Mouse (Mus musculus) kidney, adult 2 months (tissue): ENCODE measurements around the gene Csf2rb. TPM values are rescaled to one million over a fixed set of nuclear protein-coding genes. Genes with fewer than 3 reads are reported as not detected.
A peak's percentile ranks its signal among the peaks of the same experiment; 100 is the strongest.

ENCODE experiments used
- DNase-seq: peaks from one replicate; pipeline ENCODE4 v3.0.0; 2021
- H3K27ac ChIP-seq: fragments of 200-500 bp; 2 replicates; pipeline ENCODE4 v1.5.1; 2012; ENCODE audit warnings: low read depth, low read length, control low read depth, inconsistent platforms; ENCODE audit not compliant: insufficient read depth
- H3K27me3 ChIP-seq: fragments of 200-500 bp; replicated peaks from 2 replicates; pipeline ENCODE4 v1.6.1; 2012; ENCODE audit warnings: mild to moderate bottlenecking, moderate library complexity, low read length, inconsistent platforms; ENCODE audit not compliant: control insufficient read depth, insufficient read depth
- H3K36me3 ChIP-seq: fragments of 200-500 bp; 2 replicates; pipeline ENCODE4 v1.6.1; 2012; ENCODE audit warnings: mild to moderate bottlenecking, moderate library complexity, low read length, inconsistent platforms; ENCODE audit not compliant: control insufficient read depth, insufficient read depth
- H3K4me1 ChIP-seq: fragments of 200-500 bp; 2 replicates; pipeline ENCODE4 v1.6.1; 2011; ENCODE audit warnings: low read length; ENCODE audit not compliant: control insufficient read depth, insufficient read depth
- H3K4me3 ChIP-seq: fragments of 200-500 bp; 2 replicates; pipeline ENCODE4 v1.5.1; 2011; ENCODE audit warnings: mild to moderate bottlenecking, low read depth, low read length, control low read depth; ENCODE audit not compliant: insufficient read depth
- CTCF ChIP-seq: fragments of 200-500 bp; conservative IDR thresholded peaks from 2 replicates; pipeline ENCODE4 v1.5.1; 2011; ENCODE audit warnings: low read depth, mild to moderate bottlenecking, control low read depth, low read length, moderate library complexity, mixed read lengths; ENCODE audit not compliant: insufficient read depth, insufficient read length
- POLR2A ChIP-seq: fragments of 200-500 bp; IDR thresholded peaks from one replicate; pipeline ENCODE4 v1.6.1; 2011; ENCODE audit warnings: low read depth, low read length, control low read depth
- WGBS: fragments of 180-500 bp; shearing (Covaris S2); methylation state at CpG from one replicate; pipeline ENCODE4 v1.1.7; 2018; 5-methylcytosine and 5-hydroxymethylcytosine counted together
- polyA plus RNA-seq: library from polyadenylated mRNA; depleted of rRNA; stranded (reverse); fragments of >200 nt; gene quantifications from 2 replicates; pipeline ENCODE4 v1.2.3, GENCODE M21; 2012

Gene Csf2rb
- polyA plus RNA-seq, 1 experiment: 7.3 TPM

- Histone ChIP-seq H3K4me1 (peaks cover 16% of the 10 kb centered on the region; the same call in 1 of the 2 replicates), H3K36me3 (no peaks in the 10 kb centered on the region), H3K27ac (peak overlapping the region; percentile 12; the same call in 1 of the 2 replicates), H3K27me3 (no peaks in the 10 kb centered on the region), H3K4me3 (no peak overlapping the region)
- no peak for TF ChIP-seq POLR2A
- TF ChIP-seq CTCF: no peak
- WGBS: 60% methylated on average over 11 of the region's 11 CpGs
- DNase-seq: peak; percentile 92
Measured at GRCm38 (mm10) chr15:78383450-78384219, 58.1 kb downstream of the Csf2rb start.

GRCm38 (mm10) chr15:78384220-78385116, 58.9 kb downstream of the Csf2rb start:
- DNase-seq: peak; percentile 36
- TF ChIP-seq POLR2A (no peak), CTCF (no peak)
- 56% methylated on average over 7 of the region's 7 CpGs for WGBS
- Histone ChIP-seq H3K27ac (peak overlapping the region; percentile 12; the same call in 1 of the 2 replicates), H3K4me1 (peaks cover 16% of the 10 kb centered on the region; the same call in 1 of the 2 replicates), H3K36me3 (no peaks in the 10 kb centered on the region), H3K4me3 (no peak overlapping the region), H3K27me3 (no peaks in the 10 kb centered on the region)

DNA sequence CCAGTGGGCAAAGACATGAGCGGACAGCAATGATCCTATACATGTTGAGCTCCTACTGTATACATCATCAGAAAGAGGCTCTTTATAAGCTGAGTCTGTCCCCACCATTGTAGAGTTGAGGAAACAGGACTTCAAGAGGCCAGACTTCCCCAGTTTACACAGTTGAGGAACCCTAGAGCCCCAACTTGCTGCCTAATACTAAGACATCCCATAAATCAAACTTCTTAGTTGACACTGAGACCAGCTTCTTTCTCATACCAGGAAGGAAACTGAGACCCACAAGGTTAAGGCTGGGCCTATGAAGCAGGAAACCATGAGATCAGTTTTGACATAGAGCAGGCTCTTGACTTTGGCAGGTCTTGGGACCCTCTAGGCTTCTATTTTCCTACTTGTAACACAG, 60.0 kb downstream of the Csf2rb start:
- Histone ChIP-seq H3K4me1 (peaks cover 16% of the 10 kb centered on the region; the same call in 1 of the 2 replicates), H3K27me3 (no peaks in the 10 kb centered on the region), H3K27ac (no peak overlapping the region), H3K36me3 (no peaks in the 10 kb centered on the region), H3K4me3 (no peak overlapping the region)
- no peak for TF ChIP-seq POLR2A
- no peak for TF ChIP-seq CTCF
- 100% methylated on average over 1 of the region's 1 CpGs for WGBS
- no peak for DNase-seq

GRCm38 (mm10) chr15:78390855-78391254, 65.3 kb downstream of the Csf2rb start:
- TF ChIP-seq POLR2A (no peak), CTCF (no peak)
- Histone ChIP-seq H3K36me3 (no peaks in the 10 kb centered on the region), H3K4me3 (no peak overlapping the region), H3K4me1 (no peaks in the 10 kb centered on the region; the same call in 1 of the 2 replicates), H3K27me3 (no peaks in the 10 kb centered on the region), H3K27ac (no peak overlapping the region)
- no peak for DNase-seq
- WGBS: 82% methylated on average over 3 of the region's 3 CpGs

DNA sequence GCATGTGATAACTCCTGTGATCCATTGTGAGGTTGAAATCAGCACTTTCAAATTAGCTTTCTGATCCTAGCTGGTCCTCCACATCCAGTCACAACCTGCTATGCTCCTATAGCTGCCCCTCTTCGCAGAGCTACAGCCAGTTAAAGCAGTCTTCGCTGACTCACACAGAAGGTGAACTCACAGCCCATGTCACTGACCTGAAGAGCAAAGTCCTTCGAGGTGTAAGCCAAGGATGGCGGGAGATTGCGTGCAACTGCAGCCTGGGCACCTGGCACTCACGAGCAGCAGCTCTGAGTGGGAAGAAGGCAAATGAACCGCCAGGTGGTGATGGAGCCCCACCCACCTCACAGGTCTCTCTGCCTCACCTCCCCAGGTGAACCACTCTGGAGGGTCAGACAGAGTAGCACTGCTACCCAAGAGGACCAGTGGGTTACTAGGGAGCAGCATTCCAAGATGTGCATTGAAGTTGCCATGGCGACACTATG, 70.0 kb downstream of the Csf2rb start, which contains the start of gene Tex33:
Gene Tex33 (minus strand): TSS at position 435 of the 485 bp plus-strand sequence.
- TF ChIP-seq CTCF (peak; percentile 27; the same call in 1 of the 2 replicates), POLR2A (no peak)
- H3K36me3 ChIP-seq: no peaks in the 10 kb centered on the region
- WGBS: 58% methylated on average over 8 of the region's 8 CpGs
- peak; percentile 83 for DNase-seq
- no peaks in the 10 kb centered on the region for H3K27me3 ChIP-seq
- no peaks in the 10 kb centered on the region; the same call in 1 of the 2 replicates for H3K4me1 ChIP-seq
- H3K27ac ChIP-seq: no peak within 1 kb of the TSS
- H3K4me3 ChIP-seq: no peak within 1 kb of the TSS

- no peak for TF ChIP-seq POLR2A
- no peak for TF ChIP-seq CTCF
- no peak overlapping the region for H3K4me3 ChIP-seq
- H3K27me3 ChIP-seq: no peaks in the 10 kb centered on the region
- H3K4me1 ChIP-seq: peaks cover 30% of the 10 kb centered on the region
- 66% methylated on average over 6 of the region's 6 CpGs for WGBS
- H3K36me3 ChIP-seq: no peaks in the 10 kb centered on the region
- H3K27ac ChIP-seq: no peak overlapping the region
- no peak for DNase-seq
Measured at GRCm38 (mm10) chr15:78401345-78401744, 75.8 kb downstream of the Csf2rb start.

DNA sequence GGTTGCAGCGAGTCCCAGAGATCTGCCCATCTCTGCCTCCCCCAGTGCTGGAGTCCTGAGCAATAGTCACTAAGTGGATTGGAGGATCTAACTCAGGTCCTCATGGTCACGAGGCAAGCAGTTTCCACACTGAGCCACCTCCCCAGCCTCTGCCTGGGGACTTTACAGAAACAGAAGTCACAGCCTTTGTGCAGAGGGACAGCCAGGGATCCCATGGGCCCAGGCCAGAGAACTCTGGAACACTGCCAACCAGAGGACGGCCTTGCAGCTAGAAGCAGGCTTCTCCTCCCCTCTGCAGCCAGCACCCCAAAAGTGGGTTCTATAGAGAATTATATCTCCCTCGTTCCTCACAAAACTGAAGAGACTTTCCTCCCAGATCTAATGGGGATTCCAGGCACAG, 76.4 kb downstream of the Csf2rb start:
- 31% methylated on average over 4 of the region's 4 CpGs for WGBS
- H3K27ac ChIP-seq: no peak overlapping the region
- H3K4me3 ChIP-seq: no peak overlapping the region
- no peaks in the 10 kb centered on the region for H3K36me3 ChIP-seq
- H3K4me1 ChIP-seq: peaks cover 30% of the 10 kb centered on the region
- TF ChIP-seq CTCF: no peak
- TF ChIP-seq POLR2A: no peak
- peak; percentile 88 for DNase-seq
- no peaks in the 10 kb centered on the region for H3K27me3 ChIP-seq
